Mouse (Mus musculus) liver, embryonic 14.5 days (tissue): ENCODE measurements at regions not wholly inside any gene's neighbourhood (a gene's known extent, or its start where the extent isn't known, plus 50 kb on each side); places are given as distances from the start of the nearest gene placed in this dataset.
A peak's percentile ranks its signal among the peaks of the same experiment; 100 is the strongest.

Source experiments
- ATAC-seq: fragments of 200-750 bp; cut with Nextera tagmentation; 2 replicates; pipeline ENCODE4 v1.8.0; 2017; ENCODE audit warnings: moderate number of reproducible peaks, mild to moderate bottlenecking, moderate library complexity; ENCODE audit not compliant: insufficient read depth
- DNase-seq, 3 experiments: peaks; one replicate each; pipeline ENCODE4 v3.0.0-alpha.2; 2012 to 2013; ENCODE audit warnings: low read depth in 3 of 3, low spot score in 3 of 3
- H3K27ac ChIP-seq: fragments of 300-500 bp; sonication (generic); 2 replicates; pipeline ENCODE4 v1.5.1; 2014; ENCODE audit warnings: moderate library complexity, mild to moderate bottlenecking, control low read depth, inconsistent platforms
- H3K27me3 ChIP-seq: fragments of 300-500 bp; sonication (generic); 2 replicates; pipeline ENCODE4 v1.6.1; 2014; ENCODE audit warnings: mild to moderate bottlenecking, low read length, moderate library complexity; ENCODE audit not compliant: control insufficient read depth, insufficient read depth
- H3K36me3 ChIP-seq: fragments of 300-500 bp; sonication (generic); replicated peaks from 2 replicates; pipeline ENCODE4 v1.6.1; 2014; ENCODE audit warnings: low read depth; ENCODE audit not compliant: control insufficient read depth, insufficient read depth
- H3K4me1 ChIP-seq, 2 experiments: fragments of 200-500 bp in 1 of 2; fragments of 300-500 bp in 1 of 2; sonication (generic) in 1 of 2; replicated peaks; 2 replicates each; pipeline ENCODE4 v1.6.1; 2012 to 2014; ENCODE audit warnings: antibody characterized with exemption in 1 of 2, inconsistent platforms in 1 of 2, low read length in 1 of 2; ENCODE audit not compliant: control insufficient read depth in 2 of 2, insufficient read depth in 2 of 2
- H3K4me2 ChIP-seq: fragments of 300-500 bp; sonication (generic); 2 replicates; pipeline ENCODE4 v1.6.1; 2014; ENCODE audit warnings: low read depth, mild to moderate bottlenecking, control low read depth, moderate library complexity
- H3K4me3 ChIP-seq, 2 experiments: fragments of 200-500 bp in 1 of 2; fragments of 300-500 bp in 1 of 2; sonication (generic) in 1 of 2; 2 replicates each; pipeline ENCODE4 v1.5.1; 2012 to 2014; ENCODE audit warnings: low read depth in 2 of 2, low read length in 2 of 2, mild to moderate bottlenecking in 2 of 2, control low read depth in 1 of 2, inconsistent platforms in 1 of 2, moderate library complexity in 1 of 2; ENCODE audit not compliant: insufficient read depth in 1 of 2
- H3K9ac ChIP-seq: fragments of 300-500 bp; sonication (generic); replicated peaks from 2 replicates; pipeline ENCODE4 v1.6.1; 2014; ENCODE audit warnings: mild to moderate bottlenecking, control low read depth, moderate library complexity
- H3K9me3 ChIP-seq: fragments of 300-500 bp; sonication (generic); 2 replicates; pipeline ENCODE4 v1.6.1; 2016; ENCODE audit warnings: low read length, mixed read lengths; ENCODE audit not compliant: control insufficient read depth
- CTCF ChIP-seq: IDR thresholded peaks from 2 replicates; pipeline ENCODE4 v1.5.1; 2016; ENCODE audit warnings: antibody characterized with exemption, low read depth, control low read depth
- EP300 ChIP-seq: IDR thresholded peaks from 2 replicates; pipeline ENCODE4 v1.6.1; 2016; ENCODE audit warnings: antibody characterized with exemption, low read depth
- WGBS: fragments of 180-500 bp; shearing (Covaris S2); extraction: QIAGEN DNeasy Blood & Tissue Kit; methylation state at CpG from one replicate; pipeline ENCODE4 v1.1.7; 2014; ENCODE audit not compliant: insufficient replicate concordance; 5-methylcytosine and 5-hydroxymethylcytosine counted together

GRCm38 (mm10) chr10:21458608-21459007, 81.5 kb downstream of the Aldh8a1 start:
- Histone ChIP-seq H3K4me2 (no peak overlapping the region), H3K27me3 (no peaks in the 10 kb centered on the region), H3K36me3 (no peaks in the 10 kb centered on the region), H3K9ac (no peak overlapping the region), H3K4me3 (no peak overlapping the region), H3K4me1 (peaks cover 0 to 2% of the 10 kb centered on the region in 2 experiments; a peak in 1 of 4 replicates), H3K27ac (no peak overlapping the region), H3K9me3 (no peaks in the 10 kb centered on the region)
- no peak for ATAC-seq
- TF ChIP-seq CTCF: peak; percentile 15; the same call in 1 of the 2 replicates
- no peak for TF ChIP-seq EP300
- no peak for DNase-seq

GRCm38 (mm10) chr10:21460062-21460461, 83.0 kb downstream of the Aldh8a1 start:
- DNase-seq: no peak
- 36% methylated on average over 2 of the region's 2 CpGs for WGBS
- Histone ChIP-seq H3K27ac (no peak overlapping the region), H3K36me3 (no peaks in the 10 kb centered on the region), H3K4me1 (peaks cover 0 to 2% of the 10 kb centered on the region in 2 experiments; a peak in 1 of 4 replicates), H3K27me3 (no peaks in the 10 kb centered on the region), H3K9ac (no peak overlapping the region), H3K9me3 (no peaks in the 10 kb centered on the region), H3K4me2 (no peak overlapping the region), H3K4me3 (no peak overlapping the region)
- TF ChIP-seq CTCF (no peak), EP300 (no peak)
- no peak for ATAC-seq

GRCm38 (mm10) chr10:21462915-21463314, 85.8 kb downstream of the Aldh8a1 start:
- H3K9ac ChIP-seq: no peak overlapping the region
- no peak overlapping the region for H3K27ac ChIP-seq
- H3K27me3 ChIP-seq: no peaks in the 10 kb centered on the region
- DNase-seq (no peak), ATAC-seq (no peak)
- H3K4me3 ChIP-seq: no peak overlapping the region
- no peaks in the 10 kb centered on the region for H3K36me3 ChIP-seq
- no peak for TF ChIP-seq CTCF
- no peak for TF ChIP-seq EP300
- peaks cover 0 to 2% of the 10 kb centered on the region in 2 experiments; a peak in 1 of 4 replicates for H3K4me1 ChIP-seq
- H3K9me3 ChIP-seq: no peaks in the 10 kb centered on the region
- 50% methylated on average over 3 of the region's 3 CpGs for WGBS
- H3K4me2 ChIP-seq: no peak overlapping the region

- whole genome bisulfite sequencing: 2% methylated on average over 15 of the region's 15 CpGs
- no peaks in the 10 kb centered on the region for H3K36me3 ChIP-seq
- no peak for ATAC-seq
These were observed 88.3 kb downstream of the Aldh8a1 start for GRCm38 (mm10) chr10:21465362-21465761.

GRCm38 (mm10) chr10:21465806-21466377, 88.8 kb downstream of the Aldh8a1 start:
- Histone ChIP-seq H3K27me3 (no peaks in the 10 kb centered on the region), H3K9ac (no peak overlapping the region), H3K27ac (no peak overlapping the region), H3K4me1 (peaks cover 0 to 2% of the 10 kb centered on the region in 2 experiments; a peak in 1 of 4 replicates), H3K9me3 (no peaks in the 10 kb centered on the region), H3K4me2 (no peak overlapping the region), H3K36me3 (no peaks in the 10 kb centered on the region), H3K4me3 (no peak overlapping the region)
- TF ChIP-seq EP300: no peak
- no peak for TF ChIP-seq CTCF
- 57% methylated on average over 7 of the region's 7 CpGs for WGBS
- ATAC-seq (no peak), DNase-seq (no peak)

More at GRCm38 (mm10) chr10:21465362-21465761, 88.3 kb downstream of the Aldh8a1 start:
- H3K9ac ChIP-seq: no peak overlapping the region
- peaks cover 0 to 2% of the 10 kb centered on the region in 2 experiments; a peak in 1 of 4 replicates for H3K4me1 ChIP-seq
- peak; percentile 35 to 46 (median 40) for DNase-seq
- no peak overlapping the region for H3K4me2 ChIP-seq
- H3K4me3 ChIP-seq: no peak overlapping the region
- TF ChIP-seq EP300: no peak
- peak; percentile 83 for TF ChIP-seq CTCF
- H3K27ac ChIP-seq: no peak overlapping the region
- no peaks in the 10 kb centered on the region for H3K27me3 ChIP-seq
- H3K9me3 ChIP-seq: no peaks in the 10 kb centered on the region
